Mouse (Mus musculus): Measurements from ENCODE around the gene Stambp.

Stambp gene

DNA sequence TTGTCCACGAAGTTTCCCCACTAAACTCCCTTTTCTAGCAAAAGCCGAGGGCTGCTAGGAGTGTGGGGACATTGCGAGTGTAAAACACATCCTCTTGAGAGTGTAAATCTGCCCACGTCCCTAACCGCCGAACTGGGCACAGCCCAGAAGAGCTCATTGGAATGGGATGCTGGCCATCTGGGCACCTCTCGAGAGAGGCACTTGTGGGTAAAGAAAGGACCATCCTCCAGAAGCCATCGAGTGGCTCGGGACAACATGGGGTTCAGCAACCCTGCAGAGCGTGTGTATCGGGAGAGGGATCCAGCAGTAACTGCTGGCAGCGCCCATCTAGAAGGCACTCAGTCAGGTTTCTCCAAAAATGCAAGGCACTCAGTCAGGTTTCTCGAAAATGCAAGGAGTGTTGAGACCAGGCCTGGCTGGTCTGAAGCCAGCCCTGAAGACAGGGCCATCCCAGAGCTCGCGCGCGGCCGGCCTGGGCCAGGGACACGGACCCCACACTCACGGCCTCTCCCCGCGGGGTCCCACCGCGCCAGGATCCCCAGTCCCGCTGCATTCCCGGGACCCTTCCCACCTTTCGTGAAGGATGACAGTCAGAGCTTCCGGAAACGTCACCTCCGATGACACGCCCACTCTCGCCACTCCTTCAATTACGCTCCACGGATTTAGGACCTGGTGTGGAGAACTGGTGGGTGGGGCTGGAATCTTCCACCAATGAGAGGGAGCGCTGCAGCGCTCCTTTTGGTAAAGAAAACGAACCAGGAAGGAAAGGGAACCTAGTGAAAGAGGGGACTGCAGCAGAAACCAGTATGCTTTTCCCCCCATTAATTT lies 475 bp downstream of the Stambp start:
- ATAC-seq (ENCODE audit: insufficient number of reproducible peaks, low FRiP score, low TSS enrichment) = peak; percentile 91

DNA sequence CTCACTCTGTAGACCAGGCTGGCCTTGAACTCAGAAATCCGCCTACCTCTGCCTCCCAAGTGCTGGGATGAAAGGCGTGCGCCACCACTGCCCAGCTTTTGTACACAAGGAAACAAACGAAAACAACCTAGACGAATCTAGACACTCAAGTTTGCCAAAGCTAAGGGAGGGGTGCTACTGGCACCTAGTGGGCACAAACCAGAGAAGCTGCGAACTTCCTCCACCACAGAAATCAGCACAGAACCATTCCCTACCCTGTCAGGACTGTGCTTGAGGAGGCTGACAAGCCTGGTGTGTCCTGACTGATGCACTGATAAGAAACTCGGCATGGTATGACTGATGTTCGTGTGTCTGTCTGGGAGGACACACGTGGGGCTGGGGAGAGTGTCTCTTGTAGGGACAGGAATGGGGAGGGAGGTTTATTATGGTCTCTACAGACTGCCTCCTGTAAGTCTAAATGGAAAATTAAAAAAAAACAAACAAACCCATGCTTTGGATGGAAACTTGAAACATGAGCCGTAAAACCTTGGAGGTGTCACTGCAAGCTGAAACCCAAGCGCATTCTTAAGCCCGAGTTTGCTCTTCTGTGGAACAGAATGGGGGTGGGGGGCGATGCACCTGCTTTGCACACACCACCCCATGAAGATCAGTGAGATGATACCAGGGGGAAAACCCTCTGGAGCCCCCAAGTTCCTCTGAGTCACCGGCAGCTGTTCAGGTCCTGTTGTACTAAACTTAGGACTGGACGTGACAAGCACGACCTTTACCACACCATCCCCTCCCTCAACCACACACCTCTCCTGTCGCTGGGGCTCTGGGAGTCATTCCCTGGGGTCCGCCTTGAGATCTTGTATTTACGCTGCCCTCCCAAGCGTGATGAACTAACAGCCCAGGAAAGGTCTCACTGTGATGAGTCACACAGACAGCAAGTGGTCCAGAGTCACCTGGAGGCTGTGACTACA lies 3.3 kb downstream of the Stambp start:
- ATAC-seq (ENCODE audit: insufficient number of reproducible peaks, low FRiP score, low TSS enrichment) = no peak

DNA sequence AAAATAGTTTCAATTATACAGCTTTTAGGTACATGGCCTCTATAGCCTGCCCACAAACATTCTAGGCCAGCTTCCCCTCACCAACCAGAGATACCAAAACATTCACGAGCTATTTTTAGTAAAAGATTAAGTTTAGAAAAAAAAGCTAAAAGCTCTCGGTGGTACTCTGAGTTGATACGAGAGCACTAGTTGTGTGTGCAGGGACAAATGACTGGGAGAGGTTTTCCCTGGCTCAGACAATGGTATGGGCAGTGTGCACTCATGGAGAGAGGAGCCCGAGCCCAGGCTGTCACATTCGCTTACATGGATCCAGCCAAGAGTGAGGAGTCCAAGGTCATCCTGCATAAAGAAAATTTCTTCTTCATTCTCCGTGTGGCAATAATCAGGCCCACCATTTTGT lies 16.6 kb downstream of the Stambp start:
- no peak for ATAC-seq (ENCODE audit: insufficient number of reproducible peaks, low FRiP score, low TSS enrichment)

DNA sequence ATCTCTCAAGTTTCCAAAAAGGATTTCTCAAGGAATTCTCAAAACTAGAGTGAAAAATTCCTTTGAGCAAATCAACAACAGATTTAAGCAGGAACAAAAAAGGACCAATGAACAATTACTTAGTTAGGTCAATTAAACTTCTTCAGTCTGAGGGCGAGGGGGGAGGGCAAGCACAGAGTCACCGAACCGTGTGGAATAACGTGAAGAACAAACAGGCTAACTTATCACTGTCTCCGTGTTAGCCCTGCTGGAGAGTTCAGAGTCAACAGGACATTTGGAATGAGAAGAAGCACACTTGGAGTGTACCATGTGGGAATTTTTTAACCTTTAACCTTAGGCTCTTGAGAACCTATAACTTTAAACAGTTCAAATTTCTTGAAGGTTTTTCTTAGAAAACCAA lies 24.2 kb downstream of the Stambp start:
- ATAC-seq (ENCODE audit: insufficient number of reproducible peaks, low FRiP score, low TSS enrichment) = no peak

DNA sequence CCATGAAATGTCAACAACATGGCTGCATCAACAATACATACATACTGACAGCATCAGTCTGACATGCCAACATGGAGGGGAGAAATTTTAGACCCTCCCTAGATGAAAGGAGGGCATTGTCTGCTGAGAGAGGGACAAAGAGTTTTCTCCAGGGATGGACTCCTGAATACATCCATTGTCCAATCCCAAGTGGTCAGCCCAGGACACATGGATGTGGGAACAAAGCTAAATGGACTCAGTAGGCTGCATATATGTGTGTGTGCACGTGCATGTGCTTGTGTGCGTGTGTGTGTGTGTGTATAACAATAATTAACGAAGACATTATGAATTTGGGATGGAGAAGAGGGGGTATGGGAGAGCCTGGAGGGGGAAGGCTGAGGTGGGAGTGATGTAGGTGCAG lies 26.8 kb downstream of the Stambp start:
- ATAC-seq (ENCODE audit: insufficient number of reproducible peaks, low FRiP score, low TSS enrichment) = no peak

DNA sequence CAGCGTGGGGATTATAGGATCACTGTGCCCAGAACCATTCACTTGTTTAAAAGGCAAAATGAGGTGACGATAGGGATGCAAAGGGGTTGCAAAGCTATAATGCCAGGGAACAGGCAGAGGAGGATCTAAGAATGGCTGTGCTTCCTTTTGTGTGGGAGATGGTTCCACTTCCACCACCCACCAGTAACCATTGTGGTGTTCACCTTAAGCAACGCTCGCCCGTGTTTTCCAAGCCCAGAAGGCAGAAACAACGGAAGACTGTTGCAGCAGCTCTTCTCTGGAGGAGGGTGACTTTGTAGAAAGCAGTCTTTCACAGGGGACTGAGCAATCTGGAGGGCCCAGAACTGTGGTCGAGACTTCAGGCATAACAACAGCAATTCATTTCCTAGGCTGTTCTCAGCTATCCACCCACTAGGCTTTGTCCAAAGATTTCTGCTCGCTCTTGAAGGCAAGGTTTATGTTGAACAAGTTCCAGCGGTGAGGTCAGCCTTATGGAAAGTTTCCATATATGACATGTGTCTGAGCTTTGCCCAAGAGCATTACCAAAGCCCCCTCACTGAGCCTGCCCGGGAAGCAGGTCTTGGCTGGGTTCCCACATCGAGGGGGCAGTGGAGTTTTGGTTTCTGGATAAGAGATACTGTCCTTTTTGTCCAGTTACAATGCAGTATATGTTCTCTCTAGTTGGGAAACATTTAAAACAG lies 30.6 kb downstream of the Stambp start:
- peak; percentile 24; the same call in 1 of the 2 replicates for ATAC-seq (ENCODE audit: insufficient number of reproducible peaks, low FRiP score, low TSS enrichment)

DNA sequence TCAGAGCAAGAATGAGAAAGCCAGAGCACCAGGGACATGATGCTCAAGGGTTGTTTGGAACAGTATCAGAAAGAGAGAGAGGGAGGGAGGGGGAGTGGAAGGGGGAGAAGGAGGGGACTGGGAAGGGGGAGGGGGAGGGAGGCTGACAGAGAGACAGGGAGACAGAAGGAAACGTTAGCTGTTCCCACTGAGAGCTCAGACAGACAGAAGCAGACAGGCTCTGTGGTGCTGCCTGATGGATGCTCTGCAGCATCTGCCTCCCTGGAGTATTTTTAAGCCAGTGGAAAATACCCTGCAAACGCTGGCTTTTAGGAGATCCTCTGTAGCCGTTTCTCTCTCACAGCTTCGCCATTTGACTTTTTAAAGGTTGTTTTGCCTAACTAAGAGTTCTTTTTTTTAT lies 32.5 kb downstream of the Stambp start:
- ATAC-seq (ENCODE audit: insufficient number of reproducible peaks, low FRiP score, low TSS enrichment) = no peak

DNA sequence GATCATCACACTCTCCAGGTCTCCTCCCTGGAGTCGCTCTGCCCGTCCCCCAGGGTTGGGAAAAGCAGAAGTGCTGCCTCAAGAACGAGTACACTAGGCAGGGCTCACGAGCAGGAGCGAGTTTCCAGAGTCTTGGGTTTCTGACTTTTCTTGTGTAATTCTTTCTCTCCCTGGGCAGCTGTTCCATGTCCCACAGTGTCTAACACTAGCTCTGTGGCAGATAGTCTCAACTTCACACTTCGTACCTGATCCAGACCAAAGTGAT lies 35.8 kb downstream of the Stambp start:
- ATAC-seq (ENCODE audit: insufficient number of reproducible peaks, low FRiP score, low TSS enrichment) = no peak

DNA sequence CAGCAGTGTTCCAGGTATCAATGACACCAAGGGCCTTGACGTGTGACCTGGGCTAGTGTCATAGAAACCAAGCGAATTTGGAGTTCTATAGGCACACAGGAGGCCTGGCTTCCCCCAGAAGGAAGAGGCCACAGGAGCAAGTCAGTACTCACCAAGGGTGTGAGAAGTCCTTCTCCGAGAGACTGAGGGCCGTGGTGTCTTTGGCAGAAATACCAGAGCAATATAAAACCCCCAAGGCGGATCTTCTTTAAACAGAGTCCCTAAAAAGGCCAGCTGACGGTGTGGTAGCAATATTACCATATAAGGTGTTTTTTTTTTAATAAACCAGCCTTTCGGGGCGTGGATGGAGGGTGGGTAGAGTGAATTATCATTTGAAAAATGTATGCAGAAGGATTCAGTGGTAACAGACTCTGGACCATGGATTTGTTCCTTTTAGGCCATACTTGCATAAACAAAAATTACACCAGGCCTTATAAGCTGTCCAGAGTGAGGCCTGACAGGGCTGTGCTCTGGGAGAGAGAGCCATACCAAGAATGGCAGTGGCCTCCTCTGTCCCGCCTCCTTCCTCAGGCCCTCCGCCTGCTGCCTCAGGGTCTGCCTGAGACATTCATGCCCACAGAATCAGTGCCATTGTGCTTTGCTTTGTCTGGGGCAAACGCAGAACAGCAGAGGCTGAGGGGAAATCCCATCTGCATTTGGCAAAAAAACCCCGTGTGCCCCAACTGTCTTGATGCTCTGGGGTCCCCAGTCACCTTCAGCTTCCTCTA lies 36.3 kb downstream of the Stambp start, which contains the start of gene Actg2:
TSS of gene Actg2 (minus strand) at position 238 of the 767 bp plus-strand sequence.
- ATAC-seq (ENCODE audit: insufficient number of reproducible peaks, low FRiP score, low TSS enrichment) = no peak

DNA sequence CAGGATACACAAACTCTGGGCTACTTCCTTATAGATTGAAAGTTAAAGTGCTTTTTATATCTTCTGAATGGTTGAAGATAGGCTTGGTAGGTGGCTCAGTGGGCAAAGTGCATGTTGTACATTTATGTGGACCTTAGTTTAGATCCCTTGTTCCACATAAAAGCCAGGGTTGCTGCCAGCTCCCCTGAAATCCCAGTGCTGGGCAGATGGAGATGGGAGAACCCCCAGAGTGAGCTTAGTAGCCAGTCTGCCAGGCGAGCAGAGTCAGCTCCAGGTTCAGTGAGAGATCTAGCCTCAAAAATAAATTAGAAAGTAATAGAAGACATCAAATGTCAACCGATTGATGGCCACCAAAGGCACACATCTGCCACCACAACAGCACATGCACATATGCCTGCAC lies 39.9 kb downstream of the Stambp start:
- ATAC-seq (ENCODE audit: insufficient number of reproducible peaks, low FRiP score, low TSS enrichment) = peak; percentile 84

DNA sequence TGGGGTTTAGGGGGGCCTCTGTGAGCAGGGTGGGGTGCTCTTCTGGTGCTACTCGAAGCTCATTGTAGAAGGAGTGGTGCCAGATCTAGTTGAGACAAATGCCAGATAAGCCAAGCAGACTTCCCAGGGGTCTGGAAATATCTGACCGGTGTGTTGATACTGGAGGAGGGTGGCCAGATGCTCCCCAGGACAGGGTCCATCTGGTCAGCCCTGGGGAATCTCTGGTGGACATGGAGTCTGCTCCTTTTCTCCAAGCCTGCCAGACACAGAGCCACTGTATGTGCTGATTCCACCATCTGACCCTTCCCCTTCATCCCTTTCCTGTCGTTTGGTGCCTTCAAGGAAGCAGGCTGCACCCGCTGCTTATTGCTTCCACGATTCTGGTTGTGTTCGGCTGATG lies 49.3 kb downstream of the Stambp start:
- ATAC-seq (ENCODE audit: insufficient number of reproducible peaks, low FRiP score, low TSS enrichment) = peak; percentile 73; the same call in 1 of the 2 replicates

DNA sequence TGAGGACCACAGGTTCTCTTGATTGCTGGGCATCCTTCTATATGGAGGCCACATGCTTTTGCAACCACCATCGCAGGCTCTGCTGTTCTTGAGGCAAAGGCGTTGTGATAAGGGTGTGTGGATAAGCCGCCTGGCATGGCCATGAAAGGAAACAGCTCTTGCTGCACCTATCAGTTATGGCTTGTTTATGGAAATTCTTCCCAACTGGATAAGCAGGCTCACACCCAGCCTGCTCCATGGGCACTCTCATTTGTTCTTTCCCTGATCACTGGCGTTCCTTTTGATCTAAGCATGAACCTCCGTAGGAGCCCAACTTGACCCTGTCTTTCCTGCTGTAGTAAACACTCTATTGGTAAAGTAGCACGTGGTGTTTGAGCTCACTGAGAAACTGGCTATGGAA lies 50.7 kb downstream of the Stambp start:
- ATAC-seq (ENCODE audit: insufficient number of reproducible peaks, low FRiP score, low TSS enrichment) = no peak

DNA sequence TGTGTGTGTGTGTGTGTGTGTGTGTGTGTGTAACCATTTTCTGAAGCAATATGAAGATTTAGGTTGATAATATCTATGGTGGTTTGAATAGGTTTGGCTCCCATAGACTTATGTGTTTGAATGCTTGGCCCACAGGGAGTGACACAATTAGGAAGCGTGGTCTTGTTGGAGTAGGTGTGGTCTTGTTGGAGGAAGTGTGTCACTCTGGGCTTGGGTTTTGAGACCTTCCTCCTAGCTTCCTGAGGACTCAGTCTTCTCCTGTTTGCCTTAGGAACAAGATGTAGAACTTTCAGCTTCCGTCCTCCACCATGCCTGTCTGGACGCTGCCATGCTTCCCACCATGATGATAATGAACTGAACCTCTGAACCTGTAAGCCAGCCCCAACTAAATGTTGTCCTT lies 53.9 kb downstream of the Stambp start:
- no peak for ATAC-seq (ENCODE audit: insufficient number of reproducible peaks, low FRiP score, low TSS enrichment)

DNA sequence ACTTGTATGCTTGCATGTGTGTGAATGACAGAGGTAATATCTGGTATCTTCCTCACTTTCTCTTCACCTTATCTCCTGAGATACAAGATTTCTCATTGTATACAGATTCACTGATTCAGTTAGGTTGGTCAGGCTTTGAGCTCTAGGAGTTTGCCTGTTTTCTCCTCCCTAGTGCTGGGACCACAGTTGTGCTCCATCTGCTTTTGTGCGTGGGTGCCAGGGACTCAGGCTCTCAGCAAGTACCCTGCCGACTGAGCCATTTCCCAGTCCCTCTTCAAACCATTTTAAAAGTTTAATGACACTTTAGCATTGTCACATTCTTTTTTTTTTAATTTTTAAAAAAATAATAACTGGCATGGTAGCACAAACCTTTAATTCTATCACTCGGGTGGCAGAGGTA lies 57.4 kb downstream of the Stambp start:
- ATAC-seq (ENCODE audit: insufficient number of reproducible peaks, low FRiP score, low TSS enrichment) = no peak

DNA sequence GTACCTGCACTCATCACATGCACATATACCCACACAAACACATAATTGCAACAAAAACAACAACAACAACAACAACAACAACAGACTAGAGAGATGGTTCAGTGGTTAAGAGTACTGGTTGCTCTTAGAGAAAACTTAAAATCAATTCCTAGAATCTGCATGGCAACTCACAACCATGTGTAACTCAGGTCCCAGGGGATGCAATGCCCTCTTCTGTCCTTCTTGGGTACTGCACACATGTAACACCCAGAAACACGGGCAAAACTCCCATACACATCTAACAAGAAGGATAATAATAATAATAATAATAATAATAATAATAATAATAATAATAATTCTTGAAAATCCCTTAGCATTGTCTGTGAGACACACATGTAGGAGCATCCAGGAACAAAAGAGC lies 60.0 kb downstream of the Stambp start:
- no peak for ATAC-seq (ENCODE audit: insufficient number of reproducible peaks, low FRiP score, low TSS enrichment)

DNA sequence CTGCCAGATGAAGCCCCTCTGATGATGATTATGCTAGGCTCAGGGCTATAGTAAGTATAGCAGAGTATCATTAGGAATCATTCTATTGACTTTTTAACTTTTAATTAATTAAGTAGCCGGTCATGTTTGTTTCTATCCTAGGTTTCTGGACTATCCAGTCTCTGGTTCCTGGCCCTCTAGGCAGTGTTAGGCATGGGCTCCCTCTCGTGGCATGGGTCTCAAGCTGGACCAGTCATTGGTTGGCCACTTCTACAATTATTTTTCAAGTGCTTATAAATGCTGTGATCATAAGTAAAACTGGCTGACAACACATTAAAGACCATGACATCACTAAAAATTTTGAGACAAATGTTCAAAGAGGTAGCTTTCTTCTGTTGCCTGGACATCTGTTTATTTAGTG lies 62.3 kb downstream of the Stambp start:
- no peak for ATAC-seq (ENCODE audit: insufficient number of reproducible peaks, low FRiP score, low TSS enrichment)

DNA sequence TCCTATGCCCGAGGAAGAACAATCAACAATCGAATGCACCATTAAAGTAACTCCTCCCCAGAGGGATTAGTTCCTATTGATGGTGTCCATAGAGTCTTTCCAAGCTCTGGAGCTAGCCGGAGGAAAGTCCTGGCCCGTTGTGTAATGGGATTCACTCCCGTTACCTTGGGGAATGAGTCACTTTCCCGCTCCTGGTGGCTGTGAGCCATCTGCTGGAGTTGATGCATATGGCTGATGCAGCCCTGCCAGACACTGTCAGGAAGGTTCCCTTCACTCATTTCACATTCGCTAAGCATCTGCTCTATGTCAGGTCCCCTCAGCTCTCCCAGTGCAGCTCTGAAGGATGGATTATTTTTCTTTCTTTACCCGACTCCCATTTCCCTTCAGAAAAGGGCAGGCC lies 63.1 kb downstream of the Stambp start:
- peak; percentile 53 for ATAC-seq (ENCODE audit: insufficient number of reproducible peaks, low FRiP score, low TSS enrichment)

DNA sequence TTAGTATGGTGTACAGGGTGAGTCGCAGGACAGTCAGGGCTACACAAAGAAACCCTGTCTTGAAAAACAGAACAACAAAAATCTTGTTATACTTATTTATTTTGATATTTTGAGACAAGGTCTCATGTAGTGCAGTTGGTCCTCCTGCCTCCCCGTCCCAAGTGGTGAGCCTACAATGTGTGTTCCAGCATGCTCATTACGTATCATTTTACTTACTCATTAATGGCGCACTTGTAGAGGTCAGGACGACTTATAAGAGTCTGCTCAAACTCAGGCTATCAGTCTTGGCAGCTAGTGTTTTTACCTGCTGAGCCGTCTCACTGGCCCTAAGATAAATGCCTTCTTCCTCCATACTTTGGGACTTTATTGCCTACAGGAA lies 65.4 kb downstream of the Stambp start:
- ATAC-seq (ENCODE audit: insufficient number of reproducible peaks, low FRiP score, low TSS enrichment) = no peak

DNA sequence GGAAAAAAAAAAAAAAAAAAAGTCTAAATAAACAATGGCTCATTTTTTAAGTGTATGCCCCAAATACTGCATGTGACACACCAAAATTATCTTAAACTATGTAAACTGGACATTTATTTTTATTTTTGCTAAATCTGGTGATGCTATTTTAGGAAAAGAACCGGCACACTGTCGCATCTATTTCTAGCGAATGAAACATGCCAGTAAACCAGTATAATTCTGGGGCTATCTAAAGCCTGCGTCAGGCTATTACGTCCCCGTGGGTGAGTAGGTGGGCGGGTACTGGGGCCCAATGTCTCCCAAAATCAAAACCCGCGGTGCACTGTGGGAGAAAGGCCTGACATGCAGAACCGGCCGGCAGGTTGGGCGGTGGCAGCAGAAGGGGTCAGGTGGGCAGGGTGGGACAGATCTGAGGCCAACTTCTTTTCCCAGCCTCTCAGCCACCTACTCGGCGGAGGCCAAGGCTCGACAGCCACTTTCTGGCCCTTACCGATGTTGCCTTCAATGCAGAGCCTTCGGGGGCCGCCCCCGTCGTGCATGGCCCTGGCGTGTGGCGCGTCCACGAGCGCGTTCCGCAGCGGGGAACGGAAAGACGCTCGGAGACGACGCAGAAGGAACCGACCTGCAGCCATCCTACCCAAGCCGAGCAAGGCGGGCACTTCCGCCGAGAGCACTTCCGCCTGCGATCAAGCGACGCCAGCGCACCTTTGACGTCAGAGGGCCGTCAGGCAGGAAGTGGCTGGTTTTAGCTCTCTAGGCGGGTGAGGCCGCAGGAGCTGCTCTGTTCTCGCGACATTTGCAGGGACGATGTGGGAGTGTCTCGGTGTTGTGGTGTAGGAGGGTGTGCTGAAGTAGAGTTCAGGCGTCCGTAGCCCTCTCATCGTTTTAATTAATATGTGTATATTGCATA lies 66.0 kb downstream of the Stambp start, which contains the start of gene Dguok:
TSS of gene Dguok (minus strand) at position 712 of the 910 bp plus-strand sequence.
- ATAC-seq (ENCODE audit: insufficient number of reproducible peaks, low FRiP score, low TSS enrichment) = peak; percentile 89

All from cerebellum, adult (tissue).